Mouse (Mus musculus) common myeloid progenitor, adult 5-6 weeks (primary cell): ENCODE results near the gene Tex14. TPM values are rescaled to one million over a fixed set of nuclear protein-coding genes. Genes with fewer than 3 reads are reported as not detected.

Source experiments
- total RNA-seq: library from RNA; stranded (forward); fragments of 200-1000, 187-1606 nt; gene quantifications from 2 replicates; pipeline ENCODE4 v1.2.3, GENCODE M21; 2017

Gene Tex14
- total RNA-seq, 1 experiment from 2014 or later: 0.27 TPM

Other genes with a start within 250 kb of the Tex14 start
- gene Ppm1e, start 46.0 kb upstream of the Tex14 start, total RNA-seq: 4.8 and 7.0 TPM in 2 replicates
- gene Rad51c, start 111 bp upstream of the Tex14 start, total RNA-seq: 3.4 and 5.2 TPM in 2 replicates
- not detected in 2 replicates for gene Gm11492, start 161.6 kb downstream of the Tex14 start, total RNA-seq
- gene Sept4, start 163.8 kb downstream of the Tex14 start, total RNA-seq: 5.9 and 16.5 TPM in 2 replicates
- 18.8 and 21.5 TPM in 2 replicates for gene Mtmr4, start 187.1 kb downstream of the Tex14 start, total RNA-seq
- gene Hsf5, start 212.1 kb downstream of the Tex14 start, total RNA-seq: 0.15 TPM in 1 of 2 replicates, not detected in the other